Comparison of ENCODE assay signal across 20 mouse cellular contexts in genomic region chr1:120585481-120585880, GRCm38 (mm10). TPM values are rescaled to one million over a fixed set of nuclear protein-coding genes. Genes with fewer than 3 reads are reported as not detected.
"Had no signal": no experiment of that assay in that cellular context is flagged by ENCODE, and none has a peak within 500 bp of the region (broad histone marks: within the 10 kb centered on the region; RNA-seq: fewer than 3 reads in every experiment).

No protein-coding gene starts in this region.

- H3K27ac ChIP-seq: midbrain, embryonic 10.5 days; midbrain, embryonic 12.5 days; neural tube, embryonic 13.5 days; neural tube, embryonic 15.5 days had no signal

- H3K4me2 ChIP-seq: lung, embryonic 14.5 days; midbrain, embryonic 12.5 days; neural tube, embryonic 13.5 days; neural tube, embryonic 15.5 days had no signal

- H3K36me3 ChIP-seq: midbrain, embryonic 10.5 days; midbrain, embryonic 12.5 days; neural tube, embryonic 13.5 days; neural tube, embryonic 15.5 days had no signal

- H3K9ac ChIP-seq: lung, embryonic 14.5 days; midbrain, embryonic 12.5 days; neural tube, embryonic 13.5 days; neural tube, embryonic 15.5 days had no signal

- DNase-seq: lung, adult 18-20 months; lung, embryonic 14.5 days; lung, postnatal 10 days; lung, postnatal 4 days; midbrain, embryonic 14.5 days; retina, postnatal 1 day; right cerebral cortex, adult 18-20 months; right cerebral cortex, postnatal 25 days; right cerebral cortex, postnatal 4 days; spleen, adult 18-20 months; thymus, adult 18-20 months; thymus, postnatal 14 days; thymus, postnatal 36 days had no signal

- H3K9me3 ChIP-seq: midbrain, embryonic 10.5 days; midbrain, embryonic 12.5 days; neural tube, embryonic 13.5 days; neural tube, embryonic 15.5 days had no signal

- H3K4me1 ChIP-seq: midbrain, embryonic 10.5 days; midbrain, embryonic 12.5 days; neural tube, embryonic 13.5 days; neural tube, embryonic 15.5 days had no signal

- H3K4me3 ChIP-seq: midbrain, embryonic 10.5 days; midbrain, embryonic 12.5 days; myocyte; neural tube, embryonic 13.5 days; neural tube, embryonic 15.5 days had no signal

RNA-seq across cellular contexts. Expression of gene En1, which starts 16.7 kb away (rescaled TPM):
- polyA plus RNA-seq: lung, embryonic 14.5 days; small intestine, adult 2 months; stomach, embryonic 14.5 days had no signal
